Mouse (Mus musculus) CH12.LX (cell line): ENCODE measurements around the gene Gm17490. TPM values are rescaled to one million over a fixed set of nuclear protein-coding genes. Genes with fewer than 3 reads are reported as not detected.

Source experiments
- DNase-seq: peaks from one replicate; pipeline ENCODE4 v3.0.0-alpha.2; 2013; ENCODE audit errors: extremely low read depth
- H3K27ac ChIP-seq: 2 replicates; pipeline ENCODE4 v1.5.1; 2012; ENCODE audit warnings: low read depth, mild to moderate bottlenecking, control low read depth, moderate library complexity; ENCODE audit not compliant: insufficient read depth
- H3K27me3 ChIP-seq: replicated peaks from 2 replicates; pipeline ENCODE3; 2012; ENCODE audit warnings: inconsistent platforms
- H3K36me3 ChIP-seq, 2 experiments: replicated peaks in 1 of 2; 2 replicates each; pipeline versions ENCODE3 to v1.6.1; 2012; ENCODE audit warnings: inconsistent platforms in 1 of 2, low read length in 1 of 2, mild to moderate bottlenecking in 1 of 2, mixed read lengths in 1 of 2, moderate library complexity in 1 of 2; ENCODE audit not compliant: control insufficient read depth in 1 of 2, insufficient read depth in 1 of 2
- H3K4me1 ChIP-seq, 2 experiments: 2 replicates each; pipeline ENCODE4 v1.6.1; 2012; ENCODE audit warnings: inconsistent platforms in 1 of 2, moderate library complexity in 1 of 2; ENCODE audit not compliant: insufficient read depth in 2 of 2, control insufficient read depth in 1 of 2
- H3K4me2 ChIP-seq: 2 replicates; pipeline ENCODE4 v1.6.1; 2012; ENCODE audit warnings: low read depth, mild to moderate bottlenecking, control low read depth; ENCODE audit not compliant: poor library complexity, insufficient read depth, severe bottlenecking
- H3K4me3 ChIP-seq, 3 experiments: fragments of 150-350 bp in 1 of 3; sonication (generic) in 1 of 3; replicated peaks in 1 of 3; 2 replicates each; pipeline versions ENCODE3 to v1.5.1; 2011 to 2012; ENCODE audit warnings: low read depth in 2 of 3, low read length in 2 of 3, mild to moderate bottlenecking in 2 of 3, moderate library complexity in 2 of 3, control low read depth in 1 of 3, improper control_type of control experiment in 1 of 3, inconsistent platforms in 1 of 3, mixed read lengths in 1 of 3; ENCODE audit not compliant: poor library complexity in 1 of 3
- H3K79me2 ChIP-seq: replicated peaks from 2 replicates; pipeline ENCODE4 v1.6.1; 2012; ENCODE audit warnings: mild to moderate bottlenecking, moderate library complexity; ENCODE audit not compliant: control insufficient read depth, poor library complexity, insufficient read depth, severe bottlenecking; ENCODE audit errors: extremely low read depth
- H3K9ac ChIP-seq: 2 replicates; pipeline ENCODE4 v1.6.1; 2012; ENCODE audit warnings: low read depth, mild to moderate bottlenecking, control low read depth, moderate library complexity; ENCODE audit not compliant: insufficient read depth
- H3K9me3 ChIP-seq: replicated peaks from 2 replicates; pipeline ENCODE3; 2012; ENCODE audit warnings: low read length, inconsistent platforms, mixed read lengths
- BHLHE40 ChIP-seq: IDR thresholded peaks from 2 replicates; pipeline ENCODE4 v1.6.1; 2011; ENCODE audit warnings: mild to moderate bottlenecking, low read depth, low read length, improper control_type of control experiment
- CHD1 ChIP-seq: IDR thresholded peaks from 2 replicates; pipeline ENCODE4 v1.6.1; 2012; ENCODE audit warnings: low read depth, low read length, improper control_type of control experiment, inconsistent platforms
- E2F4 ChIP-seq: IDR thresholded peaks from 2 replicates; pipeline ENCODE4 v1.6.1; 2011; ENCODE audit warnings: low read depth, low read length, improper control_type of control experiment; ENCODE audit not compliant: insufficient replicate concordance
- ELF1 ChIP-seq: IDR thresholded peaks from 2 replicates; pipeline ENCODE4 v1.6.1; 2014; ENCODE audit warnings: low read depth, mild to moderate bottlenecking, inconsistent platforms, low read length, improper control_type of control experiment
- EP300 ChIP-seq: IDR thresholded peaks from 2 replicates; pipeline ENCODE4 v1.6.1; 2011; ENCODE audit warnings: low read length, improper control_type of control experiment
- ETS1 ChIP-seq: conservative IDR thresholded peaks from 2 replicates; pipeline ENCODE4 v1.6.1; 2012; ENCODE audit warnings: low read depth, mild to moderate bottlenecking, inconsistent platforms, low read length, improper control_type of control experiment, moderate library complexity
- GABPA ChIP-seq: IDR thresholded peaks from 2 replicates; pipeline ENCODE4 v1.6.1; 2012; ENCODE audit warnings: low read depth, low read length, improper control_type of control experiment, inconsistent platforms; ENCODE audit not compliant: insufficient replicate concordance
- HCFC1 ChIP-seq: IDR thresholded peaks from 2 replicates; pipeline ENCODE4 v1.6.1; 2012; ENCODE audit warnings: low read depth, mild to moderate bottlenecking, inconsistent platforms, low read length, improper control_type of control experiment
- IRF4 ChIP-seq: IDR thresholded peaks from 2 replicates; pipeline ENCODE4 v1.6.1; 2014; ENCODE audit warnings: low read depth, mild to moderate bottlenecking, inconsistent platforms, low read length, improper control_type of control experiment
- JUN ChIP-seq: IDR thresholded peaks from 2 replicates; pipeline ENCODE4 v1.6.1; 2011; ENCODE audit warnings: low read depth, mild to moderate bottlenecking, low read length, improper control_type of control experiment, moderate library complexity; ENCODE audit not compliant: insufficient read depth
- MAFK ChIP-seq: IDR thresholded peaks from 2 replicates; pipeline ENCODE4 v1.6.1; 2011; ENCODE audit warnings: low read length, improper control_type of control experiment; ENCODE audit not compliant: insufficient replicate concordance
- MAZ ChIP-seq: IDR thresholded peaks from 2 replicates; pipeline ENCODE4 v1.6.1; 2012; ENCODE audit warnings: low read depth, mild to moderate bottlenecking, inconsistent platforms, low read length, improper control_type of control experiment, moderate library complexity
- MEF2A ChIP-seq: IDR thresholded peaks from 2 replicates; pipeline ENCODE4 v1.6.1; 2014; ENCODE audit warnings: low read depth, mild to moderate bottlenecking, inconsistent platforms, low read length, improper control_type of control experiment, borderline replicate concordance
- MYC ChIP-seq: IDR thresholded peaks from 2 replicates; pipeline ENCODE4 v1.6.1; 2011; ENCODE audit warnings: low read depth, mild to moderate bottlenecking, improper control_type of control experiment, low read length
- NRF1 ChIP-seq: IDR thresholded peaks from 2 replicates; pipeline ENCODE4 v1.6.1; 2014; ENCODE audit warnings: low read depth, mild to moderate bottlenecking, inconsistent platforms, low read length, improper control_type of control experiment, moderate library complexity
- POLR2A ChIP-seq: IDR thresholded peaks from 2 replicates; pipeline ENCODE4 v1.6.1; 2011; ENCODE audit warnings: low read depth, mild to moderate bottlenecking, improper control_type of control experiment, low read length
- RAD21 ChIP-seq: IDR thresholded peaks from 2 replicates; pipeline ENCODE4 v1.6.1; 2011; ENCODE audit warnings: low read depth, mild to moderate bottlenecking, low read length, improper control_type of control experiment, moderate library complexity
- RCOR1 ChIP-seq: conservative IDR thresholded peaks from 2 replicates; pipeline ENCODE4 v1.6.1; 2012; ENCODE audit warnings: low read depth, mild to moderate bottlenecking, inconsistent platforms, low read length, improper control_type of control experiment
- SIN3A ChIP-seq: IDR thresholded peaks from 2 replicates; pipeline ENCODE4 v1.6.1; 2012; ENCODE audit warnings: low read length, improper control_type of control experiment, inconsistent platforms
- SMC3 ChIP-seq: IDR thresholded peaks from 2 replicates; pipeline ENCODE4 v1.6.1; 2011; ENCODE audit warnings: low read depth, low read length, improper control_type of control experiment
- TCF12 ChIP-seq: IDR thresholded peaks from 2 replicates; pipeline ENCODE4 v1.6.1; 2014; ENCODE audit warnings: low read depth, mild to moderate bottlenecking, inconsistent platforms, low read length, improper control_type of control experiment
- USF2 ChIP-seq: conservative IDR thresholded peaks from 2 replicates; pipeline ENCODE4 v1.6.1; 2011; ENCODE audit warnings: low read depth, low read length, improper control_type of control experiment
- ZKSCAN1 ChIP-seq: IDR thresholded peaks from 2 replicates; pipeline ENCODE4 v1.6.1; 2012; ENCODE audit warnings: low read depth, inconsistent platforms, low read length, improper control_type of control experiment, borderline replicate concordance
- ZMIZ1 ChIP-seq: IDR thresholded peaks from 2 replicates; pipeline ENCODE4 v1.6.1; 2012; ENCODE audit warnings: low read depth, mild to moderate bottlenecking, inconsistent platforms, low read length, improper control_type of control experiment
- ZNF384 ChIP-seq: IDR thresholded peaks from 2 replicates; pipeline ENCODE4 v1.6.1; 2012; ENCODE audit warnings: low read depth, low read length, improper control_type of control experiment, inconsistent platforms
- dilution Hi-C: fragments of 300-500 bp; cut with MboI; formaldehyde crosslinking; loops from 2 replicates; pipeline ENCODE4 v1.14.3; 2020; ENCODE audit warnings: low sequenced_read_pairs; ENCODE audit not compliant: extremely low pct_unique_long_range_greater_than_20kb, extremely low pct_ligation_motif_present
- in situ Hi-C: fragments of 300-500 bp; cut with MboI; formaldehyde crosslinking; loops from 3 replicates; pipeline ENCODE4 v1.14.3; 2019; ENCODE audit warnings: low sequenced_read_pairs, low pct_ligation_motif_present, low pct_unique_long_range_greater_than_20kb, mixed read lengths
- polyA plus RNA-seq: library from polyadenylated mRNA; unstranded; fragments of >175 nt; gene quantifications from 2 replicates; pipeline ENCODE4 v1.2.1, GENCODE M21; 2012; ENCODE audit warnings: low read depth; ENCODE audit not compliant: insufficient read length
- total RNA-seq, 2 experiments: library from RNA; depleted of rRNA; stranded (reverse); fragments of 300-350 nt in 1 of 2; fragments of >200 nt in 1 of 2; gene quantifications; 2 replicates each; pipeline ENCODE4 v1.2.3; 2012 to 2014

The Gm17490 gene
- total and polyA plus RNA-seq, 3 experiments = not detected

GRCm38 (mm10) chr2:11645297-11645696, 19.2 kb upstream of the Gm17490 start:
- H3K9me3 ChIP-seq = no peaks in the 10 kb centered on the region
- peaks cover 13 to 77% of the 10 kb centered on the region in 2 experiments for H3K4me1 ChIP-seq

DNA sequence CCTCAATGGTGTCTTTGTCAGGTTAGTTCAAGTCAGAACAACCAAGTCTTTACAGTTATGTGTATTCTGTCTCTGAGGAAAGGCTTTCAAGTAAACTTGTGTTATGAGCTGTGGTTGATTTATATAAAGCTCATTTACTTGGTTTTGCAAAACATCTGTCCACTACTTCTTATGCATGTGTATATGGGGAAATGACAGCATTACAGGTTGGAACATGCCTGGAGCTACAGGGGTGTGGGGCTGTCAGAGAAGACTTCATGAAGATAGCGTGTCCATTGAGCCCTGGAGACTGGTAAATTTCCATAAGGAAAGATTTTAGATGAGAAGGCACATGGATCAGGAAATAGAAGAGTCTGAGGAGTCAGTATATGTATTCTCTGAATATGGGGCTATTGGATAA, 18.0 kb upstream of the Gm17490 start:
- dilution Hi-C loops = no loop called here
- in situ Hi-C loops = loop anchor here (5.0 kb wide), 1 partner anchor 37 kb away; no protein-coding TSS in a partner anchor

More at GRCm38 (mm10) chr2:11645297-11645696, 19.2 kb upstream of the Gm17490 start:
- H3K4me3 ChIP-seq = no peak overlapping the region
- peak overlapping the region; percentile 58; the same call in 1 of the 2 replicates for H3K4me2 ChIP-seq
- H3K27ac ChIP-seq = no peak overlapping the region; the same call in 1 of the 2 replicates
- in situ Hi-C loops = no loop called here
- TF ChIP-seq BHLHE40 = 0 out of 2 replicates have a peak, but pooled peaks have one; percentile 1
- no peak for TF ChIP-seq ZMIZ1
- peaks cover 4 to 7% of the 10 kb centered on the region in 2 experiments for H3K36me3 ChIP-seq
- H3K79me2 ChIP-seq = peaks cover 22% of the 10 kb centered on the region
- H3K9ac ChIP-seq = peak overlapping the region; percentile 57; the same call in 1 of the 2 replicates
- H3K27me3 ChIP-seq = no peaks in the 10 kb centered on the region
- dilution Hi-C loops = no loop called here
- no peak for DNase-seq

GRCm38 (mm10) chr2:11642451-11642941, 16.4 kb upstream of the Gm17490 start, which contains the start of gene Il2ra:
Gene Il2ra (plus strand): TSS chr2:11642807.
- H3K27ac ChIP-seq = peak within 1 kb of the TSS; percentile 96
- no peak; the same call in 1 of the 2 replicates for TF ChIP-seq RAD21
- peak; percentile 68 for TF ChIP-seq BHLHE40
- TF ChIP-seq ELF1 = no peak
- no peak for TF ChIP-seq ZKSCAN1
- TF ChIP-seq USF2 = no peak
- peak; percentile 64; the same call in 1 of the 2 replicates for TF ChIP-seq ETS1
- TF ChIP-seq MYC = peak; percentile 13; the same call in 1 of the 2 replicates
- TF ChIP-seq SIN3A = no peak
- TF ChIP-seq MAFK = 0 out of 2 replicates have a peak, but pooled peaks have one; percentile 24
- peak; percentile 73 for TF ChIP-seq IRF4
- no peak for TF ChIP-seq GABPA
- no peak for TF ChIP-seq E2F4
- TF ChIP-seq RCOR1 = no peak
- TF ChIP-seq SMC3 = no peak
- TF ChIP-seq MAZ = no peak; the same call in none of the 2 replicates
- TF ChIP-seq NRF1 = no peak
- TF ChIP-seq HCFC1 = no peak
- TF ChIP-seq ZNF384 = peak; percentile 98

More for the DNA sequence above, 18.0 kb upstream of the Gm17490 start:
- DNase-seq = no peak
- peak overlapping the region; percentile 55 for H3K4me2 ChIP-seq
- no peak overlapping the region; the same call in 1 of the 2 replicates for H3K27ac ChIP-seq
- peak overlapping the region; percentile 56 for H3K9ac ChIP-seq
- TF ChIP-seq MAFK = no peak
- peak; percentile 43 for TF ChIP-seq IRF4
- no peak for TF ChIP-seq ZNF384
- peak; percentile 52; the same call in 1 of the 2 replicates for TF ChIP-seq MAZ
- TF ChIP-seq TCF12 = peak; percentile 48; the same call in 1 of the 2 replicates
- 0 out of 2 replicates have a peak, but pooled peaks have one; percentile 35 for TF ChIP-seq EP300
- peak; percentile 78; the same call in 1 of the 2 replicates for TF ChIP-seq CHD1
- peak; percentile 21; the same call in 1 of the 2 replicates for TF ChIP-seq POLR2A
- TF ChIP-seq JUN = no peak
- 0 out of 2 replicates have a peak, but pooled peaks have one; percentile 8 for TF ChIP-seq MEF2A
- peak overlapping the region; percentile 28 to 46 (median 43) for H3K4me3 ChIP-seq
- no peaks in the 10 kb centered on the region for H3K27me3 ChIP-seq
- H3K9me3 ChIP-seq = no peaks in the 10 kb centered on the region
- H3K4me1 ChIP-seq = peaks cover 19 to 77% of the 10 kb centered on the region in 2 experiments
- peaks cover 4 to 7% of the 10 kb centered on the region in 2 experiments for H3K36me3 ChIP-seq
- H3K79me2 ChIP-seq = peaks cover 20% of the 10 kb centered on the region

More at GRCm38 (mm10) chr2:11642451-11642941, 16.4 kb upstream of the Gm17490 start, which contains the start of gene Il2ra:
- Histone ChIP-seq H3K36me3 (no peaks in the 10 kb centered on the region), H3K9ac (peak within 1 kb of the TSS; percentile 71), H3K4me2 (peak within 1 kb of the TSS; percentile 95), H3K27me3 (no peaks in the 10 kb centered on the region), H3K4me1 (peaks cover 20 to 77% of the 10 kb centered on the region in 2 experiments), H3K9me3 (no peaks in the 10 kb centered on the region), H3K4me3 (peak within 1 kb of the TSS; percentile 41 to 46 (median 43)), H3K79me2 (peaks cover 20% of the 10 kb centered on the region)
- DNase-seq = peak; percentile 74
- dilution Hi-C loops (no loop called here), in situ Hi-C loops (loop anchor here (5.0 kb wide), 1 partner anchor 35 kb away; no protein-coding TSS in a partner anchor)
